Mouse (Mus musculus) midbrain, postnatal 0 days (tissue): ENCODE results near the gene Gtpbp6. TPM values are rescaled to one million over a fixed set of nuclear protein-coding genes. Genes with fewer than 3 reads are reported as not detected.

Source experiments
- ATAC-seq: fragments of 200-750 bp; cut with Nextera tagmentation; 2 replicates; pipeline ENCODE4 v1.8.0; 2017; ENCODE audit warnings: moderate number of reproducible peaks, mild to moderate bottlenecking, moderate TSS enrichment, moderate library complexity; ENCODE audit not compliant: low FRiP score
- DNase-seq: peaks from one replicate; pipeline ENCODE4 v3.0.0-alpha.2; 2015; ENCODE audit warnings: low spot score
- H3K27ac ChIP-seq: fragments of 300-500 bp; sonication (generic); 2 replicates; pipeline ENCODE4 v1.5.1; 2014; ENCODE audit warnings: low read depth, mild to moderate bottlenecking, low read length, mixed read lengths
- H3K27me3 ChIP-seq: fragments of 300-500 bp; sonication (generic); 2 replicates; pipeline ENCODE4 v1.6.1; 2014; ENCODE audit warnings: low read length, control low read depth, mixed read lengths; ENCODE audit not compliant: insufficient read depth
- H3K36me3 ChIP-seq: fragments of 300-500 bp; sonication (generic); 2 replicates; pipeline ENCODE4 v1.6.1; 2014; ENCODE audit warnings: low read length, control low read depth, mixed read lengths; ENCODE audit not compliant: insufficient read depth
- H3K4me1 ChIP-seq: fragments of 300-500 bp; sonication (generic); 2 replicates; pipeline ENCODE4 v1.6.1; 2014; ENCODE audit warnings: mild to moderate bottlenecking, control low read depth, antibody characterized with exemption, low read length, mixed read lengths; ENCODE audit not compliant: insufficient read depth
- H3K4me2 ChIP-seq: fragments of 300-500 bp; sonication (generic); 2 replicates; pipeline ENCODE4 v1.6.1; 2014; ENCODE audit warnings: low read depth, mild to moderate bottlenecking, low read length, mixed read lengths; ENCODE audit not compliant: poor library complexity, severe bottlenecking
- H3K4me3 ChIP-seq: fragments of 300-500 bp; sonication (generic); 2 replicates; pipeline ENCODE4 v1.5.1; 2014; ENCODE audit warnings: low read depth, mild to moderate bottlenecking, low read length, moderate library complexity
- H3K9ac ChIP-seq: fragments of 300-500 bp; sonication (generic); replicated peaks from 2 replicates; pipeline ENCODE4 v1.6.1; 2014; ENCODE audit warnings: mild to moderate bottlenecking, low read length, moderate library complexity, mixed read lengths; ENCODE audit not compliant: poor library complexity, severe bottlenecking
- H3K9me3 ChIP-seq: fragments of 300-500 bp; sonication (generic); 2 replicates; pipeline ENCODE4 v1.6.1; 2016; ENCODE audit warnings: low read length, control low read depth
- CTCF ChIP-seq: IDR thresholded peaks from 2 replicates; pipeline ENCODE4 v1.5.1; 2016; ENCODE audit warnings: antibody characterized with exemption, mild to moderate bottlenecking
- WGBS: fragments of 180-500 bp; shearing (Covaris S2); extraction: QIAGEN DNeasy Blood & Tissue Kit; methylation state at CpG from one replicate; pipeline ENCODE4 v1.1.7; 2014; 5-methylcytosine and 5-hydroxymethylcytosine counted together
- polyA plus RNA-seq: library from polyadenylated mRNA; unstranded; fragments of >200 nt; fragmentation: Nextera tagmentation; extraction: Ambion mirVana; gene quantifications from 2 replicates; pipeline ENCODE4 v1.2.1, GENCODE M21; 2015
- total RNA-seq: library from RNA; depleted of rRNA; stranded (reverse); fragments of >200 nt; gene quantifications from 2 replicates; pipeline ENCODE4 v1.2.3, GENCODE M21; 2014

Gene Gtpbp6
- total and polyA plus RNA-seq, 2 experiments from 2014 or later = 57.5 to 135 TPM

DNA sequence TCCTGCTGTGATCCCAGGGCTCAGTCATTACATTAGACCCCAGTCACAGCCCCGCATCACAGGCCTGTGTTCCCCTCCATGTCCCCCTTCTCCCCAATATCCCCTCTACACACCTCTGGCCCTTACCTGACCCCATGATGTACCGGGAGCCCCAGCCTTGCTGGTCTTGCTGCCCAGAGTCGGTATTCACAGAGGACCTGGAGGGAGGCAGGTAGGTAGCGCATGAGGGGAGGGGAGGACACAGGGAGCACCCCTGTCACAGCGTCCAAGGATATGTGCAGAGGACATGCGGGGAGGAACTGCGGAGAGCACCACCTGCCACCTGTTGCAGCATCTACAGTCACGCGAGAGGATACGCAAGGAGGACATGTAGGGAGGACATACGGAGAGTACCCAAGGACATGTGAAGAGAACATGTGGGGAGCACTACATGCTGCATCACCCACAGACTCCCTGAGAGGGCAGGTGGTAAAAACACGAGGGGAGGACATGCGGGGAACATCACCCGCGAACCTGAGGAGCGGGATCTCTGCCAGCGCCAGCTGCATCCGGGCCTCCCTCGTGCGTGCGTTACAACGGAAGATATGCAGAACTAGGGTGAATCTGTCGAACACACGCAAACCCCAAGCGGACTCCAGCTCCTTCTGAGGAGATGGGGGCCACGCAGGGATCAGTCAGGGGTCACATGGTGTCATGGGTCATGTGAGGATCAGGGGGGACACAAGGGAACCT, 1.7 kb downstream of the Gtpbp6 start:
- no peaks in the 10 kb centered on the region for H3K27me3 ChIP-seq
- ATAC-seq (no peak), DNase-seq (no peak)
- H3K4me3 ChIP-seq = peak overlapping the region; percentile 57
- TF ChIP-seq CTCF = no peak
- H3K4me2 ChIP-seq = peak overlapping the region; percentile 87
- H3K9me3 ChIP-seq = no peaks in the 10 kb centered on the region
- H3K36me3 ChIP-seq = peaks cover 30% of the 10 kb centered on the region
- peaks cover 16% of the 10 kb centered on the region; the same call in 1 of the 2 replicates for H3K4me1 ChIP-seq
- WGBS = 93% methylated on average over 26 of the region's 26 CpGs
- H3K9ac ChIP-seq = peak overlapping the region; percentile 77; the same call in 1 of the 2 replicates
- no peak overlapping the region for H3K27ac ChIP-seq

- H3K4me2 ChIP-seq = no peak overlapping the region
- DNase-seq (no peak), ATAC-seq (no peak)
- H3K4me1 ChIP-seq = peaks cover 21% of the 10 kb centered on the region; the same call in 1 of the 2 replicates
- no peak overlapping the region for H3K9ac ChIP-seq
- WGBS = 96% methylated on average over 36 of the region's 36 CpGs
- no peak overlapping the region for H3K4me3 ChIP-seq
- H3K27me3 ChIP-seq = no peaks in the 10 kb centered on the region
- H3K27ac ChIP-seq = no peak overlapping the region
- H3K9me3 ChIP-seq = no peaks in the 10 kb centered on the region
- peaks cover 30% of the 10 kb centered on the region for H3K36me3 ChIP-seq
- TF ChIP-seq CTCF = no peak
Measured at GRCm38 (mm10) chr5:110104616-110105380, 3.2 kb downstream of the Gtpbp6 start.

- WGBS = 94% methylated on average over 27 of the region's 27 CpGs
- H3K9ac ChIP-seq = no peak overlapping the region
- no peak for ATAC-seq
- DNase-seq = no peak
- H3K4me1 ChIP-seq = peaks cover 21% of the 10 kb centered on the region; the same call in 1 of the 2 replicates
- H3K9me3 ChIP-seq = no peaks in the 10 kb centered on the region
- H3K27ac ChIP-seq = no peak overlapping the region
- H3K27me3 ChIP-seq = no peaks in the 10 kb centered on the region
- no peak overlapping the region for H3K4me3 ChIP-seq
- peaks cover 30% of the 10 kb centered on the region for H3K36me3 ChIP-seq
- TF ChIP-seq CTCF = no peak
- no peak overlapping the region for H3K4me2 ChIP-seq
Measured at GRCm38 (mm10) chr5:110103901-110104615, 3.9 kb downstream of the Gtpbp6 start.

GRCm38 (mm10) chr5:110102853-110103625, 5.0 kb downstream of the Gtpbp6 start:
- H3K9ac ChIP-seq = no peak overlapping the region
- H3K4me3 ChIP-seq = no peak overlapping the region
- H3K4me1 ChIP-seq = peaks cover 21% of the 10 kb centered on the region; the same call in 1 of the 2 replicates
- no peak overlapping the region for H3K27ac ChIP-seq
- 97% methylated on average over 19 of the region's 19 CpGs for WGBS
- peaks cover 30% of the 10 kb centered on the region for H3K36me3 ChIP-seq
- no peaks in the 10 kb centered on the region for H3K27me3 ChIP-seq
- DNase-seq (no peak), ATAC-seq (no peak)
- no peak for TF ChIP-seq CTCF
- no peak overlapping the region for H3K4me2 ChIP-seq
- H3K9me3 ChIP-seq = no peaks in the 10 kb centered on the region

DNA sequence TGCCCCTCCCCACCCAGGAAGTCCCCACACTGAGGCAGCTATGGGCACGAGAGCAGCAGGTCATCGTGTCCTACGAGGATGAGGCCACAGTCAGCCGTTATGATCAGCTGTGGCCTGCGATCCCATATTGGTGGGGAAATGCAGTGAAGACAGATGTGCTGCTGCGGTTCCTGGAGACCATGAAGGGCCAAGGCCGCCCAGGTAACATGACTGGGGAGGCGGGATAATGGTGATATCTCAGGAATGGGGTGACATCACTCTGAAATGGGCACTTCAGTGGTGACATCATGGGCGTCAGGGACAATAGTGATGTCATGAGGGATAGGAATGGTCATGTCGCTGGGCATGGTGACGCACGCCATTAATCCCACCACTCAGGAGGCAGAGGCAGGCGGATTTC, 5.6 kb downstream of the Gtpbp6 start:
- TF ChIP-seq CTCF = no peak
- H3K9ac ChIP-seq = no peak overlapping the region
- no peak for DNase-seq
- peaks cover 30% of the 10 kb centered on the region for H3K36me3 ChIP-seq
- 0 out of 2 replicates have a peak overlapping the region, but pooled peaks have one; percentile 18 for H3K27ac ChIP-seq
- ATAC-seq = no peak
- H3K4me3 ChIP-seq = no peak overlapping the region
- no peak overlapping the region for H3K4me2 ChIP-seq
- 89% methylated on average over 13 of the region's 13 CpGs for WGBS
- no peaks in the 10 kb centered on the region for H3K27me3 ChIP-seq
- H3K4me1 ChIP-seq = peaks cover 21% of the 10 kb centered on the region; the same call in 1 of the 2 replicates
- H3K9me3 ChIP-seq = no peaks in the 10 kb centered on the region
